21 mouse cellular contexts compared by ENCODE assay signal in the genomic region with DNA sequence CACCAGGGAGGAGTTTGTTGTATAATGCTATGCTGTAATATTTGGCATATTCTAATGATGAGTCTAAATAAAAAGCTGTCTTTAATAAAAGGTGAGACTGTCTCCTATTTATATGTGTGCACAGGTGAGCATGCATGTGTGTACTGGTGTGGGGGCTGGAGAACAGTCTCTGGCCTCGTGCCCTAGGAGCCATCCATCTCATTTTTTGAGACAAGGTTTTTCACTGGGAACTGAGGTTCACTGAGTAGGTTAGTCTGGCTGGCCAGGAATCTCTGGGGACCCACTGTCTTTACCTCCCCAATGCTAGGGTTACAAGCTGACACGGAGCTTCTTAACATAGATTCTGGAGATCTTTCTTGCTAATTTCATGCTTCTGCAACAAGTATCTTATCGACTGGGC. TPM values are rescaled to one million over a fixed set of nuclear protein-coding genes. Genes with fewer than 3 reads are reported as not detected.
DNase-seq lines count a peak whose midpoint lies in the region; ATAC-seq lines count a peak whose summit lies in the region.
"Had no signal": no experiment of that assay in that cellular context is flagged by ENCODE, and none has a peak within 500 bp of the region (broad histone marks: within the 10 kb centered on the region; RNA-seq: fewer than 3 reads in every experiment).

No protein-coding gene starts in this region.

- 80% methylated on average over 3 of the region's 3 CpGs for WGBS in midbrain, embryonic 11.5 days
- WGBS in midbrain, embryonic 10.5 days = 88% methylated on average over 3 of the region's 3 CpGs
- WGBS in midbrain, embryonic 12.5 days = 81% methylated on average over 3 of the region's 3 CpGs

- H3K27me3 ChIP-seq in midbrain, embryonic 11.5 days (ENCODE audit: control insufficient read depth, insufficient read depth, low read length) = no peaks in the 10 kb centered on the region; the same call in 1 of the 2 replicates
- peaks cover 5% of the 10 kb centered on the region for H3K27me3 ChIP-seq in midbrain, embryonic 10.5 days (ENCODE audit: low read depth, poor library complexity, severe bottlenecking)
- peaks cover under 1% of the 10 kb centered on the region; the same call in 1 of the 2 replicates for H3K27me3 ChIP-seq in midbrain, embryonic 12.5 days

- no peak for ATAC-seq in midbrain, embryonic 11.5 days (ENCODE audit: low FRiP score)
- ATAC-seq in midbrain, embryonic 12.5 days (ENCODE audit: low FRiP score, low read depth) = no peak
- ATAC-seq in activated CD4-positive, CD25-positive, alpha-beta regulatory T cell, adult 4 months = no peak

- no peak overlapping the region for H3K4me3 ChIP-seq in midbrain, embryonic 11.5 days (ENCODE audit: low read depth, low read length)
- H3K4me3 ChIP-seq in midbrain, embryonic 10.5 days = no peak overlapping the region
- H3K4me3 ChIP-seq in midbrain, embryonic 12.5 days = no peak overlapping the region
- H3K4me3 ChIP-seq: heart, adult 2 months; kidney, embryonic 15.5 days had no signal

- H3K36me3 ChIP-seq in midbrain, embryonic 11.5 days (ENCODE audit: control insufficient read depth, insufficient read depth, low read length) = no peaks in the 10 kb centered on the region
- no peaks in the 10 kb centered on the region for H3K36me3 ChIP-seq in midbrain, embryonic 10.5 days
- no peaks in the 10 kb centered on the region for H3K36me3 ChIP-seq in midbrain, embryonic 12.5 days
- H3K36me3 ChIP-seq: kidney, embryonic 15.5 days had no signal

- no peaks in the 10 kb centered on the region for H3K9me3 ChIP-seq in midbrain, embryonic 11.5 days (ENCODE audit: control insufficient read depth, low read length)
- no peaks in the 10 kb centered on the region for H3K9me3 ChIP-seq in midbrain, embryonic 10.5 days (replicated peaks)
- no peaks in the 10 kb centered on the region for H3K9me3 ChIP-seq in midbrain, embryonic 12.5 days
- H3K9me3 ChIP-seq: kidney, embryonic 15.5 days had no signal

- 0 out of 2 replicates have a peak, but pooled peaks cover 2% of the 10 kb centered on the region for H3K4me1 ChIP-seq in midbrain, embryonic 11.5 days (ENCODE audit: control insufficient read depth, insufficient read depth, low read length)
- peaks cover 26% of the 10 kb centered on the region for H3K4me1 ChIP-seq in midbrain, embryonic 10.5 days
- H3K4me1 ChIP-seq in midbrain, embryonic 12.5 days = peaks cover 27% of the 10 kb centered on the region; the same call in 1 of the 2 replicates

- H3K9ac ChIP-seq in midbrain, embryonic 11.5 days (ENCODE audit: low read length) = no peak overlapping the region
- H3K9ac ChIP-seq in midbrain, embryonic 12.5 days (replicated peaks) = no peak overlapping the region
- H3K9ac ChIP-seq: kidney, embryonic 15.5 days had no signal

- H3K27ac ChIP-seq in midbrain, embryonic 11.5 days (ENCODE audit: low read depth, low read length) = no peak overlapping the region
- no peak overlapping the region for H3K27ac ChIP-seq in midbrain, embryonic 10.5 days (replicated peaks)
- no peak overlapping the region for H3K27ac ChIP-seq in midbrain, embryonic 12.5 days (replicated peaks)
- H3K27ac ChIP-seq: heart, adult 2 months; kidney, embryonic 15.5 days had no signal

- peak; percentile 53 to 54 for DNase-seq in cerebellum, postnatal 10 days
- DNase-seq in cerebellum, adult 11 months = no peak
- DNase-seq in midbrain, embryonic 11.5 days (ENCODE audit: low spot score, missing footprints) = peak; percentile 37
- no peak for DNase-seq in midbrain, embryonic 10.5 days (ENCODE audit: low spot score)
- DNase-seq in layer of hippocampus, adult 8-10 months (ENCODE audit: low spot score in 2 of 2) = no peak
- no peak for DNase-seq in ovary, adult 18-20 months (ENCODE audit: low spot score)
- DNase-seq: heart, adult 2 months; liver; lung, adult 18-20 months; lung, postnatal 36 days; spleen, adult 18-20 months; thymus, postnatal 36 days had no signal

- no peak overlapping the region for H3K4me2 ChIP-seq in midbrain, embryonic 11.5 days
- peak overlapping the region; percentile 58 for H3K4me2 ChIP-seq in midbrain, embryonic 12.5 days (replicated peaks)
- H3K4me2 ChIP-seq: kidney, embryonic 15.5 days had no signal

RNA-seq across cellular contexts. Expression of a gene that starts 47.3 kb away (rescaled TPM):
- polyA plus RNA-seq in midbrain, embryonic 11.5 days (2014; fragmentation: Nextera tagmentation; extraction: Ambion mirVana) = not detected in 2 replicates
- polyA plus RNA-seq in midbrain, embryonic 10.5 days (2016; fragmentation: Nextera tagmentation; extraction: Ambion mirVana) = not detected in 2 replicates
- 0.12 TPM in 1 of 2 replicates, not detected in the other for polyA plus RNA-seq in midbrain, embryonic 12.5 days (2016; fragmentation: Nextera tagmentation; extraction: Ambion mirVana)
- polyA plus RNA-seq in activated CD4-positive, CD25-positive, alpha-beta regulatory T cell, adult 4 months (2017; shearing (Covaris generic)) = not detected
- total RNA-seq in layer of hippocampus, adult 8-10 months (2022) = under 1 TPM in 1 of 4 experiments, not detected in 3; 0.13 TPM
- total RNA-seq: gastrocnemius, adult 18-20 months; heart, adult 2 months; left cerebral cortex, postnatal 10 days had no signal
- polyA plus RNA-seq: embryonic facial prominence, embryonic 11.5 days; heart, adult 2 months; heart, postnatal 0 days; intestine, embryonic 14.5 days; kidney, embryonic 15.5 days; stomach, embryonic 16.5 days had no signal

Comparison
In these comparisons a context has a peak if more than half of its experiments do, and no peak if none do; other contexts are left out.
1. DNase-seq: peak in cerebellum, postnatal 10 days (2 of 2) and midbrain, embryonic 11.5 days (single experiment); none in cerebellum, adult 11 months (single experiment), midbrain, embryonic 10.5 days (single experiment), layer of hippocampus, adult 8-10 months (0 of 2) and ovary, adult 18-20 months (single experiment).